Mouse (Mus musculus): ENCODE measurements around the gene Gm4869. TPM values are rescaled to one million over a fixed set of nuclear protein-coding genes. Genes with fewer than 3 reads are reported as not detected.
"Not testable (repeated sequence)": the region's sequence is repeated elsewhere in the genome, so short reads cannot be mapped to it uniquely, and the experiment has no call there.

Gm4869 gene
- polyA plus RNA-seq, 1 experiment from 2014 or later = not detected

GRCm38 (mm10) chr5:140446054-140446453 lies 609 bp downstream of the Gm4869 start:
- Histone ChIP-seq H3K4me1 (ENCODE audit: control insufficient read depth, insufficient read depth, low read length) (peaks cover 7% of the 10 kb centered on the region; the same call in 1 of the 2 replicates), H3K4me3 (ENCODE audit: low read depth, low read length) (no peak overlapping the region), H3K27ac (ENCODE audit: low read depth, low read length) (0 out of 2 replicates have a peak overlapping the region, but pooled peaks have one; percentile 22), H3K9me3 (replicated peaks; ENCODE audit: control insufficient read depth, low read length) (no peaks in the 10 kb centered on the region), H3K4me2 (no peak overlapping the region), H3K27me3 (ENCODE audit: control insufficient read depth, insufficient read depth, low read length) (no peaks in the 10 kb centered on the region), H3K9ac (ENCODE audit: low read depth, low read length) (no peak overlapping the region), H3K36me3 (ENCODE audit: control insufficient read depth, insufficient read depth, low read length) (peaks cover 17% of the 10 kb centered on the region)
- no peak for ATAC-seq (replicated peaks; ENCODE audit: insufficient number of reproducible peaks, low FRiP score, low TSS enrichment)
- 69% methylated on average over 7 of the region's 7 CpGs for WGBS (ENCODE audit: insufficient replicate concordance)

DNA sequence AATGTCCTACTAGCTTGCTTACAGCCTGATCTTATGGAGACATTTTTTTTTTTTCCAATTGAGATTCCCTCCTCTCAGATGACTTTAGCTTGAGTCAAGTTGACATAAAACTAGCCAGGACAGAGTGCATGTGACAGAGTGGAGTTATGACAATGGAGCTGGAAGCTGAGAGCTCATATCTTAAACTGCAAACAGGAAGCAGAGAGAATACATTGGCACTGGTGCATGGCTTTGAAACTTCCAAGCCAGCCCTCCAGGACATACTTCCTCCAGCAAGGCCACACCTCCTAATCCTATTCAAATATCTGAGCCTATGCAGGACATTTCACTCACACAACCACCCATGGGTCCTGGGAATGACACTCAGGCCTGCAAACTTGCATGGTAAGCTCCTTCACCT lies 9.0 kb downstream of the Gm4869 start:
- no peak; the same call in 1 of the 2 replicates for ATAC-seq (replicated peaks; ENCODE audit: insufficient number of reproducible peaks, low FRiP score, low TSS enrichment)
- Histone ChIP-seq H3K4me2 (no peak overlapping the region), H3K9me3 (replicated peaks; ENCODE audit: control insufficient read depth, low read length) (no peaks in the 10 kb centered on the region)

GRCm38 (mm10) chr5:140455466-140455865 lies 10.0 kb downstream of the Gm4869 start:
- WGBS (ENCODE audit: insufficient replicate concordance) = 67% methylated on average over 2 of the region's 2 CpGs
- H3K9ac ChIP-seq (ENCODE audit: low read depth, low read length) = no peak overlapping the region
- H3K4me2 ChIP-seq = no peak overlapping the region
- peaks cover 4% of the 10 kb centered on the region; the same call in 1 of the 2 replicates for H3K4me1 ChIP-seq (ENCODE audit: control insufficient read depth, insufficient read depth, low read length)
- H3K36me3 ChIP-seq (ENCODE audit: control insufficient read depth, insufficient read depth, low read length) = no peaks in the 10 kb centered on the region
- H3K27ac ChIP-seq (ENCODE audit: low read depth, low read length) = peak overlapping the region; percentile 7; the same call in 1 of the 2 replicates
- H3K9me3 ChIP-seq (replicated peaks; ENCODE audit: control insufficient read depth, low read length) = no peaks in the 10 kb centered on the region
- no peak overlapping the region for H3K4me3 ChIP-seq (ENCODE audit: low read depth, low read length)
- no peak for ATAC-seq (replicated peaks; ENCODE audit: insufficient number of reproducible peaks, low FRiP score, low TSS enrichment)
- no peaks in the 10 kb centered on the region for H3K27me3 ChIP-seq (ENCODE audit: control insufficient read depth, insufficient read depth, low read length)

More for the DNA sequence above, 9.0 kb downstream of the Gm4869 start:
- no peaks in the 10 kb centered on the region for H3K36me3 ChIP-seq (ENCODE audit: control insufficient read depth, insufficient read depth, low read length)
- no peak overlapping the region for H3K4me3 ChIP-seq (ENCODE audit: low read depth, low read length)
- H3K4me1 ChIP-seq (ENCODE audit: control insufficient read depth, insufficient read depth, low read length) = peaks cover 4% of the 10 kb centered on the region; the same call in 1 of the 2 replicates
- H3K27me3 ChIP-seq (ENCODE audit: control insufficient read depth, insufficient read depth, low read length) = no peaks in the 10 kb centered on the region
- H3K27ac ChIP-seq (ENCODE audit: low read depth, low read length) = peak overlapping the region; percentile 41; the same call in 1 of the 2 replicates
- H3K9ac ChIP-seq (ENCODE audit: low read depth, low read length) = no peak overlapping the region

DNA sequence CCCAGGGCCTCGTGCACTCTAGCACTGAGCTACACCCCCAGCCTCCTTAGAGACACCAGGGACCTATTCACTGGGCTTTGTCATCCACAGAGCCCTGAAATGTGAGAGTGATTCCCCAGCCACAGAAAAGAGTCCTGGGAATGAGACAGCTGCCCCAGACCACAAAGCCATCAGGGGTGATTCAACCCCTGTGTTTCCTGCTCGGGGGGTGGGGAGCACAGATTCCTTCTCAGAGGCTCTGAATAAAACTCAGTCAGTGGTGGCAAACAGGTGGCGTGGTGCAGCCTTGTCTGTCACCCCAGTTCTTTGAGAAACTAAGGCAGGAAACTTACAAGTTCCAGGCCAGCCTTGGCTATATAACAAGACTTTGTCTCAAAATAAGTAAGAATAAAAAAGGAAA lies 16.0 kb downstream of the Gm4869 start:
- 77% methylated on average over 3 of the region's 3 CpGs for WGBS (ENCODE audit: insufficient replicate concordance)

GRCm38 (mm10) chr5:140463151-140463550 lies 17.7 kb downstream of the Gm4869 start:
- H3K4me1 ChIP-seq (ENCODE audit: control insufficient read depth, insufficient read depth, low read length); ATAC-seq (replicated peaks; ENCODE audit: insufficient number of reproducible peaks, low FRiP score, low TSS enrichment); H3K27me3 ChIP-seq (ENCODE audit: control insufficient read depth, insufficient read depth, low read length); H3K9ac ChIP-seq (ENCODE audit: low read depth, low read length); H3K36me3 ChIP-seq (ENCODE audit: control insufficient read depth, insufficient read depth, low read length); H3K27ac ChIP-seq (ENCODE audit: low read depth, low read length); H3K4me2 ChIP-seq; H3K9me3 ChIP-seq (replicated peaks; ENCODE audit: control insufficient read depth, low read length); H3K4me3 ChIP-seq (ENCODE audit: low read depth, low read length): not testable (repeated sequence)
- WGBS (ENCODE audit: insufficient replicate concordance) = 75% methylated on average over 2 of the region's 2 CpGs

More for the DNA sequence above, 16.0 kb downstream of the Gm4869 start:
- Histone ChIP-seq H3K27me3 (ENCODE audit: control insufficient read depth, insufficient read depth, low read length) (no peaks in the 10 kb centered on the region), H3K4me1 (ENCODE audit: control insufficient read depth, insufficient read depth, low read length) (no peaks in the 10 kb centered on the region), H3K4me2 (no peak overlapping the region), H3K9ac (ENCODE audit: low read depth, low read length) (no peak overlapping the region), H3K4me3 (ENCODE audit: low read depth, low read length) (no peak overlapping the region), H3K36me3 (ENCODE audit: control insufficient read depth, insufficient read depth, low read length) (no peaks in the 10 kb centered on the region), H3K27ac (ENCODE audit: low read depth, low read length) (no peak overlapping the region), H3K9me3 (replicated peaks; ENCODE audit: control insufficient read depth, low read length) (peaks cover 4% of the 10 kb centered on the region; the same call in 1 of the 2 replicates)
- ATAC-seq (replicated peaks; ENCODE audit: insufficient number of reproducible peaks, low FRiP score, low TSS enrichment) = no peak

GRCm38 (mm10) chr5:140464943-140465342 lies 19.5 kb downstream of the Gm4869 start:
- no peak for ATAC-seq (replicated peaks; ENCODE audit: insufficient number of reproducible peaks, low FRiP score, low TSS enrichment)
- WGBS (ENCODE audit: insufficient replicate concordance) = 95% methylated on average over 2 of the region's 2 CpGs
- H3K9me3 ChIP-seq (replicated peaks; ENCODE audit: control insufficient read depth, low read length) = peaks cover 4% of the 10 kb centered on the region; the same call in 1 of the 2 replicates
- no peaks in the 10 kb centered on the region for H3K27me3 ChIP-seq (ENCODE audit: control insufficient read depth, insufficient read depth, low read length)
- no peaks in the 10 kb centered on the region for H3K4me1 ChIP-seq (ENCODE audit: control insufficient read depth, insufficient read depth, low read length)
- H3K27ac ChIP-seq (ENCODE audit: low read depth, low read length) = no peak overlapping the region
- no peak overlapping the region for H3K9ac ChIP-seq (ENCODE audit: low read depth, low read length)
- H3K4me2 ChIP-seq = no peak overlapping the region
- H3K36me3 ChIP-seq (ENCODE audit: control insufficient read depth, insufficient read depth, low read length) = no peaks in the 10 kb centered on the region
- H3K4me3 ChIP-seq (ENCODE audit: low read depth, low read length) = no peak overlapping the region

DNA sequence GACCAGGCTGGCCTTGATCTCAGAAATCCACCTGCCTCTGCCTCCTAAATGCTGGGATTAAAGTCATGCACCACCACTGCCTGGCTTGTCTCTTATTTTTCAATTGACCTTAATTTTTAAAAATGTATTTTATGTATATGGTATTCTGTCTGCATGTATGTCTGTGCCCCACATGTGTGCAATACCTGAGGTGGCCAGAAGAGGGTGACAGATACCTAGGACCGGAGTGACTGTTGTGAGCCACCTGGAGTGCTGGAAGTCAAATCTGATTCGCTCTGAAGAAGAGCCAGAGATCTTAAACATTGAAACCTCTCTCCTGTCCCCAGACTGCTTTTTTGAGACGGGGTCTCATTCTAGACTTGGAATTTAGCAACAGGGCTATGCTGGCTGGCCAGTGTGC lies 26.9 kb downstream of the Gm4869 start:
- Histone ChIP-seq H3K36me3 (ENCODE audit: control insufficient read depth, insufficient read depth, low read length) (no peaks in the 10 kb centered on the region), H3K27me3 (ENCODE audit: control insufficient read depth, insufficient read depth, low read length) (no peaks in the 10 kb centered on the region), H3K4me1 (ENCODE audit: control insufficient read depth, insufficient read depth, low read length) (no peaks in the 10 kb centered on the region), H3K27ac (ENCODE audit: low read depth, low read length) (no peak overlapping the region), H3K9me3 (replicated peaks; ENCODE audit: control insufficient read depth, low read length) (no peaks in the 10 kb centered on the region), H3K9ac (ENCODE audit: low read depth, low read length) (no peak overlapping the region), H3K4me3 (ENCODE audit: low read depth, low read length) (no peak overlapping the region), H3K4me2 (no peak overlapping the region)
- ATAC-seq (replicated peaks; ENCODE audit: insufficient number of reproducible peaks, low FRiP score, low TSS enrichment) = no peak
- 72% methylated on average over 3 of the region's 3 CpGs for WGBS (ENCODE audit: insufficient replicate concordance)

DNA sequence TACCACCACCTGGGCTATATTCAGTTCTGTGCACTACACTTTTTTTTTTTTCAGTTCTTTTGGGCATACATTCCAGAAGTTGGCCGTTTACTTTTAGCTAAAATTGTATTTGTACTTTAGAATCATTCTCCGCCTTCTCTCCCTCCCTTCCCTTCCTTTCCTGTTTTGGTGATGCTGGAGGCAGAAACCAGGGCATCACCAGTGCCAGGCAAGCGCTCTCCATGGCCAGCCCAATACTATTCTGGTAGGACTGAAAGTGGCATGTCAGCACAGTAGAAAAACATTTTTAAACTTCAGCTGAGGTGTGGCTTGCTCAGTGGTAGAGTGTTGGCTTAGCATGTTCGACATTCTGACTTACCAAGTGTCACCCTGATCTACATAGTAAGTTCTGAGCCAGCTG lies 36.0 kb downstream of the Gm4869 start:
- no peak overlapping the region for H3K4me2 ChIP-seq
- no peak for ATAC-seq (replicated peaks; ENCODE audit: insufficient number of reproducible peaks, low FRiP score, low TSS enrichment)
- no peaks in the 10 kb centered on the region for H3K9me3 ChIP-seq (replicated peaks; ENCODE audit: control insufficient read depth, low read length)
- no peak overlapping the region for H3K4me3 ChIP-seq (ENCODE audit: low read depth, low read length)
- no peak overlapping the region for H3K9ac ChIP-seq (ENCODE audit: low read depth, low read length)
- H3K27ac ChIP-seq (ENCODE audit: low read depth, low read length) = no peak overlapping the region
- H3K27me3 ChIP-seq (ENCODE audit: control insufficient read depth, insufficient read depth, low read length) = no peaks in the 10 kb centered on the region
- no peaks in the 10 kb centered on the region for H3K36me3 ChIP-seq (ENCODE audit: control insufficient read depth, insufficient read depth, low read length)
- 61% methylated on average over 4 of the region's 4 CpGs for WGBS (ENCODE audit: insufficient replicate concordance)
- H3K4me1 ChIP-seq (ENCODE audit: control insufficient read depth, insufficient read depth, low read length) = no peaks in the 10 kb centered on the region

DNA sequence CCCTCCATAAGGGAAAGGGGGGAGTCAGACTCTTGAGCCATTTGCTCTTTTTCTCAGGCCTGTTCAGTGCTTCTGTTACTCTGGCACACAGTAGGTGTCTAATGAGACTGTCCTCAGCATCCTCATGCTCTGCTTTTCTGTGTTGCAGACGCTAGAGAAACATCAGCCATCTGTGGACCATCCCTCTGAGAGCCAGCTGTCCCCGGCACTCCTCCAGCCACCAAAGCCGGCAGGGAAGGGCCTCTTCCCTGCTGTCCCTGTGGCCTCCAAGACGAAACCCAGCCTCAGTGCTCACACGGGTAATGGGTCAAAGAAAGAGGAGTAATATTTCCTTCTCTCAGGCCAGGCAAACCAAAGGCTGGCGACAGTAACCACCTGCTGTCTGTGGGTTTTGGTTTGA lies 45.7 kb downstream of the Gm4869 start:
- Histone ChIP-seq H3K9ac (ENCODE audit: low read depth, low read length) (no peak overlapping the region), H3K36me3 (ENCODE audit: control insufficient read depth, insufficient read depth, low read length) (no peaks in the 10 kb centered on the region), H3K27ac (ENCODE audit: low read depth, low read length) (no peak overlapping the region), H3K9me3 (replicated peaks; ENCODE audit: control insufficient read depth, low read length) (no peaks in the 10 kb centered on the region), H3K4me1 (ENCODE audit: control insufficient read depth, insufficient read depth, low read length) (no peaks in the 10 kb centered on the region), H3K4me3 (ENCODE audit: low read depth, low read length) (no peak overlapping the region), H3K27me3 (ENCODE audit: control insufficient read depth, insufficient read depth, low read length) (no peaks in the 10 kb centered on the region), H3K4me2 (no peak overlapping the region)
- no peak for ATAC-seq (replicated peaks; ENCODE audit: insufficient number of reproducible peaks, low FRiP score, low TSS enrichment)
- WGBS (ENCODE audit: insufficient replicate concordance) = 53% methylated on average over 6 of the region's 6 CpGs
